ENCODE assay signal across 1 mouse cellular context in genomic region chr1:52816910-52817812, GRCm38 (mm10).
TF ChIP-seq lines count a peak whose summit lies in the region.

Inpp1 (minus strand) TSS chr1:52817688.

TF ChIP-seq in CH12.LX, 34 proteins besides CTCF, POLR2A, EP300 and RAD21 (continued from another document):
- TF ChIP-seq MAFK (IDR thresholded peaks at IDR 0.05; ENCODE audit: insufficient replicate concordance, low read length): no peak
- TF ChIP-seq NRF1 (IDR thresholded peaks at IDR 0.05; ENCODE audit: low read depth, low read length): no peak
- no peak for TF ChIP-seq ZC3H11A (IDR thresholded peaks at IDR 0.05; ENCODE audit: low read depth, low read length)
- no peak for TF ChIP-seq USF2 (conservative IDR thresholded peaks at IDR 0.05; ENCODE audit: low read depth, low read length)
- TF ChIP-seq SMC3 (IDR thresholded peaks at IDR 0.05; ENCODE audit: low read depth, low read length): peak; percentile 77
- peak; percentile 52; the same call in 1 of the 2 replicates for TF ChIP-seq IRF4 (IDR thresholded peaks at IDR 0.05; ENCODE audit: low read depth, low read length)
- no peak for TF ChIP-seq RCOR1 (conservative IDR thresholded peaks at IDR 0.05; ENCODE audit: low read depth, low read length)
- TF ChIP-seq KAT2A (IDR thresholded peaks at IDR 0.05; ENCODE audit: insufficient replicate concordance, low read length): no peak
- TF ChIP-seq ZNF384 (IDR thresholded peaks at IDR 0.05; ENCODE audit: low read depth, low read length): no peak
- no peak for TF ChIP-seq USF1 (IDR thresholded peaks at IDR 0.05; ENCODE audit: low read depth, low read length)
- no peak for TF ChIP-seq JUND (conservative IDR thresholded peaks at IDR 0.05; ENCODE audit: low read depth, low read length)
- no peak for TF ChIP-seq ZKSCAN1 (IDR thresholded peaks at IDR 0.05; ENCODE audit: borderline replicate concordance, low read depth, low read length)
- TF ChIP-seq UBTF (IDR thresholded peaks at IDR 0.05; ENCODE audit: low read depth, low read length): peak; percentile 90
- TF ChIP-seq BHLHE40 (IDR thresholded peaks at IDR 0.05; ENCODE audit: low read depth, low read length): no peak
- TF ChIP-seq CHD1 (IDR thresholded peaks at IDR 0.05; ENCODE audit: low read depth, low read length): peak; percentile 68; the same call in 1 of the 2 replicates
- no peak for TF ChIP-seq MAZ (IDR thresholded peaks at IDR 0.05; ENCODE audit: low read depth, low read length)
- 0 out of 2 replicates have a peak, but pooled peaks have one; percentile 14 for TF ChIP-seq NELFE (IDR thresholded peaks at IDR 0.05; ENCODE audit: low read depth, low read length)
- 0 out of 2 replicates have a peak, but pooled peaks have one; percentile 19 for TF ChIP-seq ELF1 (IDR thresholded peaks at IDR 0.05; ENCODE audit: low read depth, low read length)
- TF ChIP-seq TBP (conservative IDR thresholded peaks at IDR 0.05; ENCODE audit: low read depth, low read length): 0 out of 2 replicates have a peak, but pooled peaks have one; percentile 33
- TF ChIP-seq SIN3A (IDR thresholded peaks at IDR 0.05; ENCODE audit: low read length): peak; percentile 69
- 0 out of 2 replicates have a peak, but pooled peaks have one; percentile 36 for TF ChIP-seq MAX (IDR thresholded peaks at IDR 0.05; ENCODE audit: low read length)
- no peak for TF ChIP-seq PAX5 (IDR thresholded peaks at IDR 0.05; ENCODE audit: low read length)
- no peak for TF ChIP-seq GABPA (IDR thresholded peaks at IDR 0.05; ENCODE audit: insufficient replicate concordance, low read depth, low read length)
TF ChIP-seq in CH12.LX: peak in this region for 14.
